Mouse (Mus musculus): ENCODE data around the gene Dhcr24.

DNA sequence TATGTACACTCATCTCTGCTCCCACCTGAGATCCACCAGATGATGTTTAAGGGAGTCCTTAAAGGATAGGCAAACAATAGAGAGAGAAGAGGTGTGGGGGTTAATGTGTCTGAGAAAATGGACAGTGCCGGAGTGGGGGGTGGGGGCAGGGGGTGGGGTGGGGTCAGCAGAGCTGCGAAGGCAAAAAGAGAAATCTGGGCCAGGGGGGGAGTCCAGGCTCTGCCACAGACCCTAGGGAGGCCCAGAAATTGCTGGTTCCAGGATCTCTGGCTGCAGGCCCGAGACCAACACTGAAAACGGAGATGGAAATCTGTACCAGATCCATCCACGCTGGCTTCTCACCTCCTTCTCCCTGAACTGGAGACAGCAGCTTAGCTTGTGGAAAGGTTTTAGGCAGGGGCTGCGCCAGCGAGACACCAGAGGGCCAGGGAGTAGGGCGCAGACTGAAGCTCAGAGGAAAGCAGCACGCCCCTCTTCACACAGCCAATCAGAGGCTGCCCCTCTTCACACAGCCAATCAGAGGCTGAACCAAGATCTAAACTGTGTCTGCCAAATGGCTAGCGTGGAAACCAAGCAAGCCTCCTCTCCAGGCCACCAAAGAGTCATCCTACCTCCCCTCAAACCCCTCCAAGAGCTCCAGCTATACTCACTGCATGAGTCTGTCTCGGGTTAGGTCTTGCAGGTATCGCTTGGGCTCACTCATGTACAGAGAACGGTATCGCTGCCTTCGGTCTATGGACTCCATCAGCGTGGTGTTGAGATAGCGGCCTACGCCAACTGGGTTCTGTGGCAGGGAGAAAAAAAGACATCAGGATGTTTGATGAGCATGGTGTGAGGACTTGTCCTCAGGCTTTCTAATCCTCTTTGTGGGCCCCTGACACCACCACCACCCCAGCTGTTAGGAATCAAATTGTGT is 46.1 kb downstream of the Dhcr24 start:
- no peak for TF ChIP-seq CTCF (IDR thresholded peaks at IDR 0.05; ENCODE audit: low read depth, low read length)
- no peak for TF ChIP-seq POLR2A (IDR thresholded peaks at IDR 0.05; ENCODE audit: borderline replicate concordance, low read depth, low read length)
